Mouse (Mus musculus): ENCODE measurements around the gene Spns3.

- no peak for TF ChIP-seq EP300 (IDR thresholded peaks at IDR 0.05; ENCODE audit: low read depth)
- TF ChIP-seq CTCF (IDR thresholded peaks at IDR 0.05; ENCODE audit: low read depth) = no peak
Observed at GRCm38 (mm10) chr11:72491130-72491960, 59.0 kb downstream of the Spns3 start.

Measured in heart, postnatal 0 days (tissue).